Mouse (Mus musculus) heart, embryonic 14.5 days (tissue): ENCODE results near the gene Mrnip. TPM values are rescaled to one million over a fixed set of nuclear protein-coding genes. Genes with fewer than 3 reads are reported as not detected.

ENCODE experiments used
- ATAC-seq: fragments of 200-750 bp; cut with Nextera tagmentation; 2 replicates; pipeline ENCODE4 v1.8.0; 2017; ENCODE audit warnings: low read depth, moderate TSS enrichment; ENCODE audit not compliant: insufficient number of reproducible peaks, insufficient read depth, low FRiP score
- H3K27ac ChIP-seq, 2 experiments: fragments of 200-500 bp in 1 of 2; fragments of 300-500 bp in 1 of 2; sonication (generic) in 1 of 2; replicated peaks in 1 of 2; 2 replicates each; pipeline ENCODE4 v1.5.1; 2012 to 2014; ENCODE audit warnings: low read depth in 2 of 2, low read length in 2 of 2, control low read depth in 1 of 2, mild to moderate bottlenecking in 1 of 2, mixed read lengths in 1 of 2; ENCODE audit not compliant: control insufficient read depth in 1 of 2, insufficient read depth in 1 of 2
- H3K27me3 ChIP-seq: fragments of 300-500 bp; sonication (generic); 2 replicates; pipeline ENCODE4 v1.6.1; 2014; ENCODE audit warnings: mild to moderate bottlenecking, low read length, control low read depth; ENCODE audit not compliant: control insufficient read depth, insufficient read depth
- H3K36me3 ChIP-seq: fragments of 300-500 bp; sonication (generic); 2 replicates; pipeline ENCODE4 v1.6.1; 2014; ENCODE audit warnings: mild to moderate bottlenecking, control low read depth, low read length, mixed read lengths; ENCODE audit not compliant: control insufficient read depth, insufficient read depth
- H3K4me1 ChIP-seq, 2 experiments: fragments of 200-500 bp in 1 of 2; fragments of 300-500 bp in 1 of 2; sonication (generic) in 1 of 2; 2 replicates each; pipeline ENCODE4 v1.6.1; 2012 to 2014; ENCODE audit warnings: low read length in 2 of 2, control low read depth in 1 of 2, mixed read lengths in 1 of 2; ENCODE audit not compliant: control insufficient read depth in 2 of 2, insufficient read depth in 2 of 2
- H3K4me2 ChIP-seq: fragments of 300-500 bp; sonication (generic); 2 replicates; pipeline ENCODE4 v1.6.1; 2014; ENCODE audit warnings: mild to moderate bottlenecking, low read length
- H3K4me3 ChIP-seq, 2 experiments: fragments of 200-500 bp in 1 of 2; fragments of 300-500 bp in 1 of 2; sonication (generic) in 1 of 2; 2 replicates each; pipeline ENCODE4 v1.5.1; 2012 to 2014; ENCODE audit warnings: low read length in 2 of 2, mild to moderate bottlenecking in 2 of 2, control low read depth in 1 of 2, low read depth in 1 of 2, moderate library complexity in 1 of 2; ENCODE audit not compliant: control insufficient read depth in 1 of 2, insufficient read depth in 1 of 2
- H3K9ac ChIP-seq: fragments of 300-500 bp; sonication (generic); 2 replicates; pipeline ENCODE4 v1.6.1; 2014; ENCODE audit warnings: mild to moderate bottlenecking, low read length
- H3K9me3 ChIP-seq: fragments of 300-500 bp; sonication (generic); 2 replicates; pipeline ENCODE4 v1.6.1; 2016; ENCODE audit warnings: low read length, control low read depth; ENCODE audit not compliant: control insufficient read depth
- WGBS: fragments of 180-500 bp; shearing (Covaris S2); extraction: QIAGEN DNeasy Blood & Tissue Kit; methylation state at CpG from one replicate; pipeline ENCODE4 v1.1.7; 2014; 5-methylcytosine and 5-hydroxymethylcytosine counted together
- polyA plus RNA-seq: library from polyadenylated mRNA; unstranded; fragments of >200 nt; fragmentation: Nextera tagmentation; extraction: Ambion mirVana; gene quantifications from 2 replicates; pipeline ENCODE4 v1.2.1, GENCODE M21; 2014

The Mrnip gene
- polyA plus RNA-seq, 1 experiment from 2014 or later = 10.9 TPM

DNA sequence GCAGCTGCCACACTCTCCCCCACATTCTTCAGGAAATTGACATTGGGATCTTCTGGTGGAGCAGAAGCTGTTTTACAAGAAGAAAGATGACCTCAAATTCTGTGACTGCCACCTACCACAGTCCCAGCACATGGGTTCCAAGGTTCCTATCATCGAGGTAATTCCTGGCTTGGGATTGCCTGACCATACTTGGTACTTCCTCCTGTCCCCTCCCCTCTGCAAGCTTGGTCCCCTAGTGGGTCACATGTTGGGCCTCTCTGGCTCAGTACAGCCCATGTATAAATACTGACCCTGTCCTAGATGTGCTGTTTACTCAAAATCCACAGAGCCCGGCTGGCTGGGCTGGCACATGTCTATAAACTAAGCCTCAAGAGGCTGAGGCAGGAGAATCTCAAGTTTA lies 31.8 kb downstream of the Mrnip start:
- Histone ChIP-seq H3K4me2 (no peak overlapping the region), H3K9ac (no peak overlapping the region), H3K27ac (no peak overlapping the region), H3K27me3 (no peaks in the 10 kb centered on the region), H3K36me3 (peaks cover 67% of the 10 kb centered on the region), H3K4me3 (no peak overlapping the region), H3K9me3 (no peaks in the 10 kb centered on the region), H3K4me1 (peaks cover 2 to 8% of the 10 kb centered on the region in 2 experiments; a peak in 3 of 4 replicates)
- 87% methylated on average over 2 of the region's 2 CpGs for WGBS
- no peak for ATAC-seq

DNA sequence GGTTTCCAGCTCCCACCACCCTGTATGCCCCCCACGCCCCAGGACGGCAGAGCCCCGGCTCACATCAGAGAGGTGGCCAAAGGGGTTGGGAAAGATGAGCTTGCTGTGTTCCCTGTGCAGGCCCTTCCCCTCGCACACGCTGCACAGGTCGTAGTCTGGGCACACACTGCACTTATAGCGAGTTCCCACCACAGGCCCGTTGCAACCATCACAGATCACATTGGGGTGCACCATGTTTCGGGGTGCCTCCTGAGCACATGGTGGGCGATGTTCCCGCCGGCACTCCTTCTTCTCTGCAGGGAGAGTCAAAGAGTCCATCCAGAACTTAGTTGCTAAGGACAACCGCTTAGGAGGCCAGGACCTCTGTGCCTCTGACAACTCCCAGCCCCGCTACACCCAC lies 33.1 kb downstream of the Mrnip start:
- H3K27me3 ChIP-seq = no peaks in the 10 kb centered on the region
- no peaks in the 10 kb centered on the region for H3K9me3 ChIP-seq
- peaks cover 5 to 16% of the 10 kb centered on the region in 2 experiments for H3K4me1 ChIP-seq
- no peak overlapping the region for H3K4me3 ChIP-seq
- H3K4me2 ChIP-seq = no peak overlapping the region
- no peak overlapping the region for H3K9ac ChIP-seq
- ATAC-seq = no peak
- 96% methylated on average over 14 of the region's 14 CpGs for WGBS
- H3K27ac ChIP-seq = no peak overlapping the region
- peaks cover 54% of the 10 kb centered on the region for H3K36me3 ChIP-seq

GRCm38 (mm10) chr11:50208039-50208438 lies 33.8 kb downstream of the Mrnip start:
- no peak overlapping the region for H3K4me2 ChIP-seq
- peaks cover 47% of the 10 kb centered on the region for H3K36me3 ChIP-seq
- H3K9ac ChIP-seq = no peak overlapping the region
- H3K27me3 ChIP-seq = no peaks in the 10 kb centered on the region
- no peak overlapping the region for H3K27ac ChIP-seq
- H3K9me3 ChIP-seq = no peaks in the 10 kb centered on the region
- ATAC-seq = no peak
- H3K4me1 ChIP-seq = peaks cover 12 to 23% of the 10 kb centered on the region in 2 experiments
- H3K4me3 ChIP-seq = no peak overlapping the region
- WGBS = 91% methylated on average over 5 of the region's 5 CpGs

DNA sequence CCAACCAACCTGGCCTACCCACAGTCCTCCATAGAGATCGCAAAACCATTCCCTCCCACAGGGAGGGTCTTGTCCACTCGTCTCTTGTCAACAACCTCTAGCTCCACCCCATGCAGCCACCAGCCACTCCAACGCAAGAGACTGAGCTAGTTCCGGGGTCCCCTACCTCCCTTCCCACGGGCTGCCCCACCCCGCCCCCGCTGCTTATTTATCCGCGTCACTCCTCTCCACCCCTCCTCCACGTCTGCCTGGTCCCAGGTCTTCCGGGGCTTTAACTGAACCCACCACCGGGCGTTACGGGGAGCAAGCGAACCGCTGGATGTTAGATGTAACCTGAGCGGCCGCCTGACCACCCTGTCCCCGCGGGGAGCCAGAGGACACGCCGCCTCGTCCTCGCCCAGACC lies 35.9 kb downstream of the Mrnip start:
- peaks cover 18 to 30% of the 10 kb centered on the region in 2 experiments for H3K4me1 ChIP-seq
- peak overlapping the region; percentile 97 for H3K9ac ChIP-seq
- WGBS = under 1% methylated on average over 24 of the region's 24 CpGs
- ATAC-seq = peak; percentile 81
- H3K4me2 ChIP-seq = peak overlapping the region; percentile 73
- H3K27me3 ChIP-seq = no peaks in the 10 kb centered on the region
- H3K36me3 ChIP-seq = peaks cover 27% of the 10 kb centered on the region
- H3K27ac ChIP-seq = peak overlapping the region; percentile 90 to 98
- H3K4me3 ChIP-seq = peak overlapping the region; percentile 71 to 91
- no peaks in the 10 kb centered on the region for H3K9me3 ChIP-seq

- Histone ChIP-seq H3K27ac (peak within 1 kb of the TSS; percentile 90 to 98), H3K4me2 (peak within 1 kb of the TSS; percentile 73), H3K9me3 (no peaks in the 10 kb centered on the region), H3K36me3 (peaks cover 22% of the 10 kb centered on the region), H3K9ac (peak within 1 kb of the TSS; percentile 97), H3K4me1 (peaks cover 23 to 35% of the 10 kb centered on the region in 2 experiments), H3K27me3 (no peaks in the 10 kb centered on the region), H3K4me3 (peak within 1 kb of the TSS; percentile 71 to 91)
- ATAC-seq = peak; percentile 65
- under 1% methylated on average over 48 of the region's 48 CpGs for WGBS
These were observed 36.4 kb downstream of the Mrnip start, which contains the start of the genes Sqstm1 and Mgat4b for GRCm38 (mm10) chr11:50210505-50211151. Gene Sqstm1, minus strand, starts transcription at chr11:50210827. Gene Mgat4b, plus strand, starts transcription at chr11:50210890.

- Histone ChIP-seq H3K4me3 (peak overlapping the region; percentile 71 to 91), H3K9me3 (no peaks in the 10 kb centered on the region), H3K27me3 (no peaks in the 10 kb centered on the region), H3K27ac (peak overlapping the region; percentile 10 to 98; a peak in 3 of 4 replicates), H3K4me2 (peak overlapping the region; percentile 73), H3K36me3 (peaks cover 13% of the 10 kb centered on the region), H3K4me1 (peaks cover 29 to 42% of the 10 kb centered on the region in 2 experiments), H3K9ac (peak overlapping the region; percentile 97)
- ATAC-seq = no peak
- WGBS = 88% methylated on average over 3 of the region's 3 CpGs
These were observed 37.2 kb downstream of the Mrnip start for GRCm38 (mm10) chr11:50211322-50212059.

DNA sequence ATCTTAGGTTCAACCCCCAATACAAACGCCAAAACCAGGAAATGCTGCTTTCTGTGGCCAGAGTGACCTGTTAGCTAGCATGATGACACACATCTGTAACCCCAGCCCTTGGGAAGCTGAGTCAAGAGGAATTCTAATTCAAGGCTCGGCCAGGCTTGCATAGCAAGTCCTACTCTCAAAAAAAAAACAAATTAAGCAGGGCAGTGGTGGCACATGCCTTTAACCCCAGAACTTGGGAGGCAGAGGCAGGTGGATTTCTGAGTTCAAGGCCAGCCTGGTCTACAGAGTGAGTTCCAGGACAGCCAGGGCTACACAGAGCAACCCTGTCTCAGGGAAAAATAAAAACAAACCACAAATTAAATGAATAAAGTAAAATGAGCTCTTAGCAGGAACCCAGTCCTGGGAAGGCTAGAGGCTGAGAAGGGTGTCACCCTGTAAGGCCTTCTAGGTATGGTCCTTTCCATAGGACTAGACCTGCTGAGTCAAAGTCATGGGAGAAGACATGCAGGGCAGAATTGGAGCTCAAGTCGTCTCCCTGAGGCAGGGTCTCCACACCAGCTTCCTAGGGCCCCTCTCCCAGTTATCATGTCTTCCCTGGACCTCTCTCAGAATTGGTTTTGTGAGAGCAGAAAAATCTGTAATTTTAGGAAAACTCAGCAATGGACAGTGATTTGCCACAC lies 38.0 kb downstream of the Mrnip start:
- Histone ChIP-seq H3K4me2 (peak overlapping the region; percentile 40), H3K4me3 (no peak overlapping the region), H3K27me3 (no peaks in the 10 kb centered on the region), H3K36me3 (peaks cover 6% of the 10 kb centered on the region), H3K9ac (peak overlapping the region; percentile 18; the same call in 1 of the 2 replicates), H3K4me1 (peaks cover 33 to 42% of the 10 kb centered on the region in 2 experiments), H3K27ac (peak overlapping the region; percentile 80 to 85), H3K9me3 (no peaks in the 10 kb centered on the region)
- WGBS = 63% methylated on average over 3 of the region's 3 CpGs
- no peak for ATAC-seq
